ENCODE assay signal across 16 mouse cellular contexts in the genomic region with DNA sequence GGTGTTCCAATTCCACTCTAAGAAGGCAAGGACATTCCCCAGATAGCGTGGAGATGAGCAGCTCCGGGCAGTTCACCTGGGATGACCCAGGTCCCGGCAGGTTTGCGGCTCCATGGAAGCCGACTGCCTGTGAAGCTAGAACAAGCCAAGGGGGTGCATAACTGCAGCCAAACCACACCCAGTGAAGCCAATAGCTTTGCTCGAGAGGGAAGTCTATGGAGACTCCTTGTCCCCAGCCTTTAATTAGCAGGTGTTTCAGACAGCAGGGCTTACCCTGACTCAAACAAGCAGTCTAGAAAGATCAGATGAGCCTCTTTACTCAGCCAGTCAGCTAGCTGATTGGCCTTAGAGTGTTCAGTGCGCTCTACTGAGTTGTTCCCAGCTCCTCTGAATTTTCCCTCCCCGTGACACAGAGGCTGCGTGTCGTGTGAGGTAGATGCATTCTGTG. TPM values are rescaled to one million over a fixed set of nuclear protein-coding genes. Genes with fewer than 3 reads are reported as not detected.
A peak's percentile ranks its signal among the peaks of the same experiment; 100 is the strongest.
DNase-seq lines count a peak whose midpoint lies in the region; ATAC-seq and TF ChIP-seq lines count a peak whose summit lies in the region.
"Had no signal": no experiment of that assay in that cellular context is flagged by ENCODE, and none has a peak within 500 bp of the region (broad histone marks: within the 10 kb centered on the region; RNA-seq: fewer than 3 reads in every experiment).

No protein-coding gene starts in this region.

- no peak overlapping the region for H3K4me2 ChIP-seq in forebrain, postnatal 0 days (ENCODE audit: low read depth)
- no peak overlapping the region for H3K4me2 ChIP-seq in midbrain, embryonic 14.5 days (ENCODE audit: low read length)
- no peak overlapping the region for H3K4me2 ChIP-seq in forebrain, embryonic 11.5 days (ENCODE audit: low read depth, low read length, severe bottlenecking)
- H3K4me2 ChIP-seq: heart, embryonic 13.5 days; limb, embryonic 12.5 days; neural tube, embryonic 13.5 days had no signal

- H3K4me3 ChIP-seq in forebrain, postnatal 0 days (ENCODE audit: low read depth, low read length) = no peak overlapping the region
- H3K4me3 ChIP-seq in forebrain, embryonic 10.5 days = no peak overlapping the region
- no peak overlapping the region for H3K4me3 ChIP-seq in midbrain, embryonic 14.5 days (replicated peaks; ENCODE audit: low read depth, low read length)
- no peak overlapping the region for H3K4me3 ChIP-seq in forebrain, embryonic 11.5 days (ENCODE audit: low read depth, low read length)
- H3K4me3 ChIP-seq: erythroblast, embryonic 14.5 days; heart, embryonic 13.5 days; limb, embryonic 12.5 days; neural tube, embryonic 13.5 days had no signal

- DNase-seq in forebrain, postnatal 0 days = no peak
- DNase-seq in forebrain, embryonic 10.5 days (ENCODE audit: extremely low spot score, low spot score) = no peak
- DNase-seq in lung, adult 18-20 months = peak; percentile 18 to 39
- DNase-seq in lung, postnatal 4 days = no peak
- peak; percentile 90 for DNase-seq in cerebellum, adult 11-12 months
- no peak for DNase-seq in midbrain, embryonic 14.5 days
- DNase-seq in frontal cortex, adult 2 months (ENCODE audit: extremely low spot score in 1 of 2, low spot score in 1 of 2) = no peak
- DNase-seq in forebrain, embryonic 11.5 days (ENCODE audit: low spot score) = no peak
- DNase-seq: B cell, adult 2 months; kidney, adult 9 months; retina, postnatal 1 day had no signal

- no peaks in the 10 kb centered on the region for H3K36me3 ChIP-seq in forebrain, postnatal 0 days (ENCODE audit: insufficient read depth)
- no peaks in the 10 kb centered on the region for H3K36me3 ChIP-seq in forebrain, embryonic 10.5 days (replicated peaks)
- H3K36me3 ChIP-seq in midbrain, embryonic 14.5 days (ENCODE audit: control insufficient read depth, insufficient read depth, low read length) = no peaks in the 10 kb centered on the region
- H3K36me3 ChIP-seq in forebrain, embryonic 11.5 days (ENCODE audit: control insufficient read depth, insufficient read depth, low read length) = no peaks in the 10 kb centered on the region
- H3K36me3 ChIP-seq: heart, embryonic 13.5 days; limb, embryonic 12.5 days; neural tube, embryonic 13.5 days had no signal

- peaks cover 7% of the 10 kb centered on the region; the same call in 1 of the 2 replicates for H3K4me1 ChIP-seq in forebrain, postnatal 0 days (ENCODE audit: insufficient read depth)
- peaks cover 8% of the 10 kb centered on the region; the same call in 1 of the 2 replicates for H3K4me1 ChIP-seq in forebrain, embryonic 10.5 days
- 0 out of 2 replicates have a peak, but pooled peaks cover 3% of the 10 kb centered on the region for H3K4me1 ChIP-seq in midbrain, embryonic 14.5 days (ENCODE audit: control insufficient read depth, insufficient read depth, low read length)
- H3K4me1 ChIP-seq in forebrain, embryonic 11.5 days (replicated peaks; ENCODE audit: control insufficient read depth, insufficient read depth, low read length) = no peaks in the 10 kb centered on the region

- ATAC-seq in forebrain, postnatal 0 days = peak; percentile 42; the same call in 1 of the 2 replicates
- no peak for ATAC-seq in midbrain, embryonic 14.5 days (ENCODE audit: low FRiP score, low TSS enrichment)
- ATAC-seq in forebrain, embryonic 11.5 days (replicated peaks; ENCODE audit: low FRiP score) = no peak
- ATAC-seq: hindbrain, embryonic 16.5 days had no signal

- H3K9me3 ChIP-seq in forebrain, postnatal 0 days (ENCODE audit: low read length) = no peaks in the 10 kb centered on the region
- no peaks in the 10 kb centered on the region for H3K9me3 ChIP-seq in forebrain, embryonic 10.5 days
- H3K9me3 ChIP-seq in midbrain, embryonic 14.5 days (ENCODE audit: control insufficient read depth, low read length) = no peaks in the 10 kb centered on the region
- no peaks in the 10 kb centered on the region for H3K9me3 ChIP-seq in forebrain, embryonic 11.5 days (ENCODE audit: control insufficient read depth, low read length)
- H3K9me3 ChIP-seq: heart, embryonic 13.5 days; limb, embryonic 12.5 days; neural tube, embryonic 13.5 days had no signal

- no peak overlapping the region for H3K27ac ChIP-seq in forebrain, postnatal 0 days (ENCODE audit: low read depth, low read length)
- H3K27ac ChIP-seq in forebrain, embryonic 10.5 days = no peak overlapping the region
- H3K27ac ChIP-seq in midbrain, embryonic 14.5 days (replicated peaks; ENCODE audit: low read depth, low read length) = peak overlapping the region; percentile 2; the same call in 1 of the 2 replicates
- H3K27ac ChIP-seq in forebrain, embryonic 11.5 days (ENCODE audit: low read depth, low read length) = no peak overlapping the region
- H3K27ac ChIP-seq: heart, embryonic 13.5 days; limb, embryonic 12.5 days; neural tube, embryonic 13.5 days had no signal

- no peak overlapping the region for H3K9ac ChIP-seq in forebrain, postnatal 0 days
- no peak overlapping the region for H3K9ac ChIP-seq in midbrain, embryonic 14.5 days (replicated peaks; ENCODE audit: low read length)
- no peak overlapping the region for H3K9ac ChIP-seq in forebrain, embryonic 11.5 days (ENCODE audit: low read length)
- H3K9ac ChIP-seq: heart, embryonic 13.5 days; limb, embryonic 12.5 days; neural tube, embryonic 13.5 days had no signal

- H3K27me3 ChIP-seq in forebrain, postnatal 0 days (ENCODE audit: insufficient read depth, low read length) = no peaks in the 10 kb centered on the region
- no peaks in the 10 kb centered on the region for H3K27me3 ChIP-seq in forebrain, embryonic 10.5 days (ENCODE audit: poor library complexity, severe bottlenecking)
- H3K27me3 ChIP-seq in midbrain, embryonic 14.5 days (ENCODE audit: control insufficient read depth, insufficient read depth, low read length) = no peaks in the 10 kb centered on the region
- H3K27me3 ChIP-seq in forebrain, embryonic 11.5 days (ENCODE audit: control insufficient read depth, insufficient read depth, low read length) = no peaks in the 10 kb centered on the region
- H3K27me3 ChIP-seq: heart, embryonic 13.5 days; limb, embryonic 12.5 days; neural tube, embryonic 13.5 days had no signal

- no peak for TF ChIP-seq CTCF in forebrain, postnatal 0 days (IDR thresholded peaks at IDR 0.05; ENCODE audit: low read depth)

- 72% methylated on average over 10 of the region's 10 CpGs for WGBS in forebrain, postnatal 0 days
- WGBS in forebrain, embryonic 10.5 days = 88% methylated on average over 10 of the region's 10 CpGs
- 77% methylated on average over 10 of the region's 10 CpGs for WGBS in midbrain, embryonic 14.5 days
- 75% methylated on average over 10 of the region's 10 CpGs for WGBS in forebrain, embryonic 11.5 days

RNA-seq across cellular contexts. Expression of a gene that starts 30.3 kb away (rescaled TPM):
- 3.0 and 7.6 TPM in 2 replicates for total RNA-seq in forebrain, postnatal 0 days (2014; rRNA removed)
- 2.2 and 3.1 TPM in 2 replicates for polyA plus RNA-seq in forebrain, postnatal 0 days (2015; fragmentation: Nextera tagmentation; extraction: Ambion mirVana)
- 1.3 and 2.1 TPM in 2 replicates for polyA plus RNA-seq in forebrain, embryonic 10.5 days (2016; fragmentation: Nextera tagmentation; extraction: Ambion mirVana)
- polyA plus RNA-seq in midbrain, embryonic 14.5 days (2014; fragmentation: Nextera tagmentation; extraction: Ambion mirVana) = 0.82 and 2.1 TPM in 2 replicates
- polyA plus RNA-seq in frontal cortex, adult 2 months (2012; rRNA removed) = 1.7 and 1.8 TPM in 2 replicates
- polyA plus RNA-seq in forebrain, embryonic 11.5 days (2014; fragmentation: Nextera tagmentation; extraction: Ambion mirVana) = 2.1 and 2.9 TPM in 2 replicates
- polyA plus RNA-seq: erythroblast, embryonic 14.5 days had no signal

RNA-seq across cellular contexts. Expression of a gene that starts 30.7 kb away (rescaled TPM):
- total RNA-seq in forebrain, postnatal 0 days (2014; rRNA removed) = 45.5 and 55.9 TPM in 2 replicates
- polyA plus RNA-seq in forebrain, postnatal 0 days (2015; fragmentation: Nextera tagmentation; extraction: Ambion mirVana) = 14.9 and 25.8 TPM in 2 replicates
- 5.5 and 5.6 TPM in 2 replicates for polyA plus RNA-seq in forebrain, embryonic 10.5 days (2016; fragmentation: Nextera tagmentation; extraction: Ambion mirVana)
- polyA plus RNA-seq in midbrain, embryonic 14.5 days (2014; fragmentation: Nextera tagmentation; extraction: Ambion mirVana) = 25.7 and 26.7 TPM in 2 replicates
- polyA plus RNA-seq in frontal cortex, adult 2 months (2012; rRNA removed) = 68.9 and 69.5 TPM in 2 replicates
- polyA plus RNA-seq in forebrain, embryonic 11.5 days (2014; fragmentation: Nextera tagmentation; extraction: Ambion mirVana) = 7.3 and 9.3 TPM in 2 replicates

Comparison
In these comparisons a context has a peak if more than half of its experiments do, and no peak if none do; other contexts are left out.
1. DNase-seq: peak in lung, adult 18-20 months (2 of 2) and cerebellum, adult 11-12 months (single experiment); none in forebrain, postnatal 0 days (single experiment), forebrain, embryonic 10.5 days (single experiment), lung, postnatal 4 days (0 of 2), midbrain, embryonic 14.5 days (single experiment), frontal cortex, adult 2 months (0 of 2) and forebrain, embryonic 11.5 days (single experiment).